Comparison of ENCODE assay signal across 23 mouse cellular contexts in genomic region chr7:96207071-96207470, GRCm38 (mm10).
"Had no signal": no experiment of that assay in that cellular context is flagged by ENCODE, and none has a peak within 500 bp of the region (broad histone marks: within the 10 kb centered on the region; RNA-seq: fewer than 3 reads in every experiment).

No protein-coding gene starts in this region.

- H3K4me3 ChIP-seq: gastrocnemius, adult 2 months; heart, embryonic 10.5 days; heart, embryonic 12.5 days; hindbrain, embryonic 13.5 days; hindbrain, embryonic 15.5 days; kidney, embryonic 15.5 days; limb, embryonic 13.5 days; limb, embryonic 15.5 days had no signal

- H3K4me2 ChIP-seq: heart, embryonic 12.5 days; hindbrain, embryonic 13.5 days; hindbrain, embryonic 15.5 days; kidney, embryonic 15.5 days; limb, embryonic 13.5 days; limb, embryonic 15.5 days had no signal

- H3K36me3 ChIP-seq: heart, embryonic 10.5 days; heart, embryonic 12.5 days; hindbrain, embryonic 13.5 days; hindbrain, embryonic 15.5 days; kidney, embryonic 15.5 days; limb, embryonic 13.5 days; limb, embryonic 15.5 days had no signal

- DNase-seq: gastrocnemius, adult 2 months; gastrocnemius, postnatal 10 days; gastrocnemius, postnatal 25 days; heart, adult 18-20 months; heart, postnatal 10 days; kidney, adult 11 months; kidney, adult 2 months; kidney, adult 9 months; kidney, postnatal 14 days; kidney, postnatal 36 days; layer of hippocampus, adult 9-11 months; layer of hippocampus, postnatal 36 days; left cerebral cortex, postnatal 4 days had no signal

- H3K27ac ChIP-seq: gastrocnemius, adult 2 months; heart, embryonic 10.5 days; hindbrain, embryonic 13.5 days; hindbrain, embryonic 15.5 days; hindbrain, postnatal 0 days; kidney, embryonic 15.5 days; kidney, postnatal 0 days; limb, embryonic 13.5 days; limb, embryonic 15.5 days had no signal

- H3K9me3 ChIP-seq: heart, embryonic 10.5 days; heart, embryonic 12.5 days; hindbrain, embryonic 13.5 days; hindbrain, embryonic 15.5 days; kidney, embryonic 15.5 days; limb, embryonic 13.5 days; limb, embryonic 15.5 days had no signal

- H3K9ac ChIP-seq: heart, embryonic 12.5 days; hindbrain, embryonic 13.5 days; hindbrain, embryonic 15.5 days; kidney, embryonic 15.5 days; limb, embryonic 13.5 days; limb, embryonic 15.5 days had no signal

- ATAC-seq: hindbrain, postnatal 0 days; intestine, embryonic 16.5 days had no signal
